Mouse (Mus musculus): ENCODE data around the gene Thsd7b. TPM values are rescaled to one million over a fixed set of nuclear protein-coding genes. Genes with fewer than 3 reads are reported as not detected.

The Thsd7b gene
- total and polyA plus RNA-seq, 3 experiments: 0.08 to 0.23 (median 0.12) TPM

DNA sequence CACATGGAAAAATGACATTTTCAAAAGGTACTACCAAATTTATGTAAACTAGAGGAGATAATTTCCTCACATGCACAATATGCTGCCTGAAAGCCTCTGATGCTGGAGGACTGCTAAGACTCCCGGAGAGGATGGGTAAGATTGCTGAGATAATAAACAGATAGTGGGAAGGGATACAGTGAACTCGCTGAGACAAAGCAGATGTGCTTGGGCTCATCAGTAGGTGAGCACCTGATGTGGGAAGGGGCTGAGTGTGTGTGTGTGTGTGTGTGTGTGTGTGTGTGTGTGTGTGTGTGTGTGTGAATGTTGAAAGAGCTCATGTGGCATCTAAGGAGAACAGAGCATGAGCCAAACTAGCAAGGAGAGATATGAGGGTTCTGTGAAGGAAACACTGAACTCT is 564.2 kb downstream of the Thsd7b start:
- H3K4me3 ChIP-seq: no peak overlapping the region
- H3K27me3 ChIP-seq (ENCODE audit: control insufficient read depth, insufficient read depth, low read length): no peaks in the 10 kb centered on the region
- WGBS: 55% methylated on average over 2 of the region's 2 CpGs
- H3K4me1 ChIP-seq (ENCODE audit: control insufficient read depth, insufficient read depth, low read length): no peaks in the 10 kb centered on the region
- no peaks in the 10 kb centered on the region for H3K79me2 ChIP-seq (replicated peaks; ENCODE audit: control insufficient read depth, insufficient read depth, low read length)
- TF ChIP-seq POLR2A (IDR thresholded peaks at IDR 0.05; ENCODE audit: insufficient read depth, low read depth, low read length): no peak
- TF ChIP-seq EP300 (IDR thresholded peaks at IDR 0.05; ENCODE audit: insufficient read depth, low read depth, low read length): no peak
- no peak for TF ChIP-seq CTCF (IDR thresholded peaks at IDR 0.05)
- intact Hi-C loops (cut with DNase I): no loop called here
- no peak overlapping the region for H3K27ac ChIP-seq
- no peaks in the 10 kb centered on the region for H3K36me3 ChIP-seq (ENCODE audit: control insufficient read depth, insufficient read depth, low read length)
- no peak overlapping the region for H3K9ac ChIP-seq (ENCODE audit: low read depth, low read length)
- no peak for DNase-seq

- no peaks in the 10 kb centered on the region for H3K27me3 ChIP-seq (ENCODE audit: control insufficient read depth, insufficient read depth, low read length)
- WGBS: 42% methylated on average over 3 of the region's 3 CpGs
- peak; percentile 11 to 22 for DNase-seq
- H3K27ac ChIP-seq: no peak overlapping the region
- H3K79me2 ChIP-seq (replicated peaks; ENCODE audit: control insufficient read depth, insufficient read depth, low read length): no peaks in the 10 kb centered on the region
- intact Hi-C loops (cut with DNase I): no loop called here
- TF ChIP-seq CTCF (IDR thresholded peaks at IDR 0.05): no peak
- TF ChIP-seq EP300 (IDR thresholded peaks at IDR 0.05; ENCODE audit: insufficient read depth, low read depth, low read length): no peak
- no peak for TF ChIP-seq POLR2A (IDR thresholded peaks at IDR 0.05; ENCODE audit: insufficient read depth, low read depth, low read length)
- H3K36me3 ChIP-seq (ENCODE audit: control insufficient read depth, insufficient read depth, low read length): no peaks in the 10 kb centered on the region
- H3K9ac ChIP-seq (ENCODE audit: low read depth, low read length): no peak overlapping the region
- no peak overlapping the region for H3K4me3 ChIP-seq
- no peaks in the 10 kb centered on the region for H3K4me1 ChIP-seq (ENCODE audit: control insufficient read depth, insufficient read depth, low read length)
Measured at GRCm38 (mm10) chr1:129837776-129838175, 564.7 kb downstream of the Thsd7b start.

GRCm38 (mm10) chr1:129838486-129838885 is 565.4 kb downstream of the Thsd7b start:
- Histone ChIP-seq H3K4me1 (ENCODE audit: control insufficient read depth, insufficient read depth, low read length) (no peaks in the 10 kb centered on the region), H3K36me3 (ENCODE audit: control insufficient read depth, insufficient read depth, low read length) (no peaks in the 10 kb centered on the region), H3K4me3 (no peak overlapping the region), H3K9ac (ENCODE audit: low read depth, low read length) (no peak overlapping the region), H3K79me2 (replicated peaks; ENCODE audit: control insufficient read depth, insufficient read depth, low read length) (no peaks in the 10 kb centered on the region), H3K27ac (no peak overlapping the region), H3K27me3 (ENCODE audit: control insufficient read depth, insufficient read depth, low read length) (no peaks in the 10 kb centered on the region)
- no peak for DNase-seq
- TF ChIP-seq CTCF (IDR thresholded peaks at IDR 0.05) (no peak), POLR2A (IDR thresholded peaks at IDR 0.05; ENCODE audit: insufficient read depth, low read depth, low read length) (no peak), EP300 (IDR thresholded peaks at IDR 0.05; ENCODE audit: insufficient read depth, low read depth, low read length) (no peak)
- intact Hi-C loops (cut with DNase I): no loop called here

- Histone ChIP-seq H3K36me3 (ENCODE audit: control insufficient read depth, insufficient read depth, low read length) (no peaks in the 10 kb centered on the region), H3K27me3 (ENCODE audit: control insufficient read depth, insufficient read depth, low read length) (no peaks in the 10 kb centered on the region), H3K27ac (no peak overlapping the region), H3K4me1 (ENCODE audit: control insufficient read depth, insufficient read depth, low read length) (no peaks in the 10 kb centered on the region), H3K4me3 (no peak overlapping the region), H3K79me2 (replicated peaks; ENCODE audit: control insufficient read depth, insufficient read depth, low read length) (no peaks in the 10 kb centered on the region), H3K9ac (ENCODE audit: low read depth, low read length) (no peak overlapping the region)
- intact Hi-C loops (cut with DNase I): loop anchor here (5.0 kb wide), 2 partner anchors 349 to 529 kb away; no protein-coding TSS in a partner anchor
- no peak for DNase-seq
- 41% methylated on average over 2 of the region's 2 CpGs for WGBS
- TF ChIP-seq CTCF (IDR thresholded peaks at IDR 0.05) (peak; percentile 69), POLR2A (IDR thresholded peaks at IDR 0.05; ENCODE audit: insufficient read depth, low read depth, low read length) (no peak)
Measured at GRCm38 (mm10) chr1:129843416-129843815, 570.3 kb downstream of the Thsd7b start.

GRCm38 (mm10) chr1:129850007-129850564 is 577.0 kb downstream of the Thsd7b start:
- H3K4me1 ChIP-seq (ENCODE audit: control insufficient read depth, insufficient read depth, low read length): no peaks in the 10 kb centered on the region
- WGBS: 89% methylated on average over 5 of the region's 5 CpGs

DNA sequence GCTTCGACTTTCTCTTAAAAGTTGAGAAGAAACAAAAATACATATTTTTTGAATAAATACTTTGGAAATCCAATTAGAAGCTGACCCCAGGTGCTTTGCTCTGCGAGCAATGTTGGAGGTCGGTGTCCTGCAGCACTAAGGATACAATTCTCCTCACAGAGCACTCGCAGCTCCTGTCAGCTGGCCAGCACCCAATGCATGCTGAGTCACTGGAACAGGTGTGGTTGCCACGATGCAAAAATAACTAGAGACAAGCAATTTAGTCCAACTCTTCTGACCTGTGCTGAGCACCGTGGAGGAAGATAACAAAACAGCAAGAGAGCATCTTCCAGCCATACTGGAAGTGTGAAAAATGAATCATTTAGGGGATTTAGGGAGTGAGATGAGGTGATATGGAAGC is 594.6 kb downstream of the Thsd7b start:
- Histone ChIP-seq H3K27me3 (ENCODE audit: control insufficient read depth, insufficient read depth, low read length) (no peaks in the 10 kb centered on the region), H3K4me3 (no peak overlapping the region), H3K9ac (ENCODE audit: low read depth, low read length) (no peak overlapping the region), H3K36me3 (ENCODE audit: control insufficient read depth, insufficient read depth, low read length) (no peaks in the 10 kb centered on the region), H3K4me1 (ENCODE audit: control insufficient read depth, insufficient read depth, low read length) (no peaks in the 10 kb centered on the region), H3K27ac (no peak overlapping the region), H3K79me2 (replicated peaks; ENCODE audit: control insufficient read depth, insufficient read depth, low read length) (no peaks in the 10 kb centered on the region)
- DNase-seq: no peak
- TF ChIP-seq CTCF (IDR thresholded peaks at IDR 0.05) (no peak), POLR2A (IDR thresholded peaks at IDR 0.05; ENCODE audit: insufficient read depth, low read depth, low read length) (no peak), EP300 (IDR thresholded peaks at IDR 0.05; ENCODE audit: insufficient read depth, low read depth, low read length) (no peak)
- WGBS: 57% methylated on average over 6 of the region's 6 CpGs
- intact Hi-C loops (cut with DNase I): no loop called here

More at GRCm38 (mm10) chr1:129850007-129850564, 577.0 kb downstream of the Thsd7b start:
- Histone ChIP-seq H3K9ac (ENCODE audit: low read depth, low read length) (no peak overlapping the region), H3K4me3 (no peak overlapping the region), H3K79me2 (replicated peaks; ENCODE audit: control insufficient read depth, insufficient read depth, low read length) (no peaks in the 10 kb centered on the region), H3K27ac (no peak overlapping the region), H3K27me3 (ENCODE audit: control insufficient read depth, insufficient read depth, low read length) (no peaks in the 10 kb centered on the region), H3K36me3 (ENCODE audit: control insufficient read depth, insufficient read depth, low read length) (no peaks in the 10 kb centered on the region)
- intact Hi-C loops (cut with DNase I): no loop called here
- TF ChIP-seq CTCF (IDR thresholded peaks at IDR 0.05) (no peak), POLR2A (IDR thresholded peaks at IDR 0.05; ENCODE audit: insufficient read depth, low read depth, low read length) (no peak), EP300 (IDR thresholded peaks at IDR 0.05; ENCODE audit: insufficient read depth, low read depth, low read length) (no peak)
- DNase-seq: no peak
